In genomic region chr5:107355801-107356200, GRCm38 (mm10) we compare ENCODE assay signal across 11 mouse cellular contexts. TPM values are rescaled to one million over a fixed set of nuclear protein-coding genes. Genes with fewer than 3 reads are reported as not detected.
A peak's percentile ranks its signal among the peaks of the same experiment; 100 is the strongest.
DNase-seq lines count a peak whose midpoint lies in the region; ATAC-seq lines count a peak whose summit lies in the region.
"Had no signal": no experiment of that assay in that cellular context is flagged by ENCODE, and none has a peak within 500 bp of the region (broad histone marks: within the 10 kb centered on the region; RNA-seq: fewer than 3 reads in every experiment).

No protein-coding gene starts in this region.

- H3K4me2 ChIP-seq in forebrain, embryonic 16.5 days (ENCODE audit: low read length) = no peak overlapping the region
- no peak overlapping the region for H3K4me2 ChIP-seq in kidney, embryonic 16.5 days (replicated peaks; ENCODE audit: low read depth, low read length)
- H3K4me2 ChIP-seq: embryonic facial prominence, embryonic 15.5 days; intestine, embryonic 15.5 days; neural tube, embryonic 15.5 days had no signal

- H3K4me3 ChIP-seq in forebrain, embryonic 16.5 days (replicated peaks; ENCODE audit: low read length) = no peak overlapping the region
- no peak overlapping the region for H3K4me3 ChIP-seq in kidney, embryonic 16.5 days (ENCODE audit: low read length)
- H3K4me3 ChIP-seq: embryonic facial prominence, embryonic 15.5 days; intestine, embryonic 15.5 days; neural tube, embryonic 15.5 days had no signal

- no peaks in the 10 kb centered on the region for H3K27me3 ChIP-seq in forebrain, embryonic 16.5 days (replicated peaks; ENCODE audit: control insufficient read depth, insufficient read depth, low read length)
- no peaks in the 10 kb centered on the region for H3K27me3 ChIP-seq in kidney, embryonic 16.5 days (ENCODE audit: insufficient read depth, low read length)
- H3K27me3 ChIP-seq: embryonic facial prominence, embryonic 15.5 days; intestine, embryonic 15.5 days; neural tube, embryonic 15.5 days had no signal

- no peaks in the 10 kb centered on the region for H3K36me3 ChIP-seq in forebrain, embryonic 16.5 days (ENCODE audit: control insufficient read depth, insufficient read depth)
- H3K36me3 ChIP-seq in kidney, embryonic 16.5 days (ENCODE audit: insufficient read depth, low read length) = no peaks in the 10 kb centered on the region
- H3K36me3 ChIP-seq: embryonic facial prominence, embryonic 15.5 days; intestine, embryonic 15.5 days; neural tube, embryonic 15.5 days had no signal

- intact Hi-C loops in gastrocnemius, postnatal 14 days (cut with DNase I; ENCODE audit: low total_unique reads) = no loop called here

- no peak for ATAC-seq in forebrain, embryonic 16.5 days
- ATAC-seq in kidney, embryonic 16.5 days (ENCODE audit: low FRiP score, low TSS enrichment) = no peak
- ATAC-seq: intestine, embryonic 15.5 days had no signal

- H3K9ac ChIP-seq in forebrain, embryonic 16.5 days (replicated peaks; ENCODE audit: low read depth, low read length) = no peak overlapping the region
- H3K9ac ChIP-seq in kidney, embryonic 16.5 days (replicated peaks; ENCODE audit: low read length) = no peak overlapping the region
- H3K9ac ChIP-seq: embryonic facial prominence, embryonic 15.5 days; intestine, embryonic 15.5 days; neural tube, embryonic 15.5 days had no signal

- H3K4me1 ChIP-seq in forebrain, embryonic 16.5 days (replicated peaks; ENCODE audit: control insufficient read depth, insufficient read depth, low read length) = peaks cover 6% of the 10 kb centered on the region; the same call in 1 of the 2 replicates
- H3K4me1 ChIP-seq in kidney, embryonic 16.5 days (ENCODE audit: insufficient read depth, low read length) = peaks cover 4% of the 10 kb centered on the region
- H3K4me1 ChIP-seq: intestine, embryonic 15.5 days had no signal

- WGBS in forebrain, embryonic 16.5 days = 29% methylated on average over 1 of the region's 1 CpGs
- WGBS in kidney, embryonic 16.5 days = 20% methylated on average over 1 of the region's 1 CpGs

- H3K27ac ChIP-seq in forebrain, embryonic 16.5 days (ENCODE audit: low read length) = no peak overlapping the region
- H3K27ac ChIP-seq in kidney, embryonic 16.5 days (ENCODE audit: low read length) = no peak overlapping the region
- H3K27ac ChIP-seq: embryonic facial prominence, embryonic 15.5 days; intestine, embryonic 15.5 days; neural tube, embryonic 15.5 days had no signal

- peak; percentile 55 for DNase-seq in 3134 (ENCODE audit: extremely low read depth, insufficient read length, low spot score)
- DNase-seq in 3T3-L1 (ENCODE audit: low read depth, low spot score) = peak; percentile 84
- peak; percentile 58 for DNase-seq in gastrocnemius, postnatal 14 days
- DNase-seq in lung, postnatal 25 days (ENCODE audit: low spot score) = peak; percentile 28
- no peak for DNase-seq in ovary, postnatal 14 days (ENCODE audit: low spot score)
- DNase-seq: liver had no signal

- no peaks in the 10 kb centered on the region for H3K9me3 ChIP-seq in forebrain, embryonic 16.5 days (ENCODE audit: control insufficient read depth, low read length)
- no peaks in the 10 kb centered on the region for H3K9me3 ChIP-seq in kidney, embryonic 16.5 days (ENCODE audit: low read length)
- H3K9me3 ChIP-seq: embryonic facial prominence, embryonic 15.5 days; intestine, embryonic 15.5 days; neural tube, embryonic 15.5 days had no signal

RNA-seq across cellular contexts. Expression of gene Brdt, which starts 24.8 kb away (rescaled TPM):
- 1 to 10 TPM; 2.4 TPM for total RNA-seq in gastrocnemius, postnatal 14 days (2021)
- polyA plus RNA-seq in forebrain, embryonic 16.5 days (2015; fragmentation: Nextera tagmentation; extraction: Ambion mirVana) = 1.3 and 2.0 TPM in 2 replicates
- 1.3 and 1.5 TPM in 2 replicates for polyA plus RNA-seq in kidney, embryonic 16.5 days (2015; fragmentation: Nextera tagmentation; extraction: Ambion mirVana)

RNA-seq across cellular contexts. Expression of gene Ephx4, which starts 46.7 kb away (rescaled TPM):
- total RNA-seq in gastrocnemius, postnatal 14 days (2021) = 1 to 10 TPM; 1.4 to 1.7 TPM
- polyA plus RNA-seq in forebrain, embryonic 16.5 days (2015; fragmentation: Nextera tagmentation; extraction: Ambion mirVana) = 8.0 and 10.5 TPM in 2 replicates
- polyA plus RNA-seq in kidney, embryonic 16.5 days (2015; fragmentation: Nextera tagmentation; extraction: Ambion mirVana) = 1.1 and 1.2 TPM in 2 replicates
